Mouse (Mus musculus): ENCODE measurements around the gene Ddx27. TPM values are rescaled to one million over a fixed set of nuclear protein-coding genes. Genes with fewer than 3 reads are reported as not detected.
A peak's percentile ranks its signal among the peaks of the same experiment; 100 is the strongest.
"Not testable (repeated sequence)": the region's sequence is repeated elsewhere in the genome, so short reads cannot be mapped to it uniquely, and the experiment has no call there.

Ddx27 gene
- polyA plus RNA-seq, 1 experiment from 2014 or later: 23.2 TPM

DNA sequence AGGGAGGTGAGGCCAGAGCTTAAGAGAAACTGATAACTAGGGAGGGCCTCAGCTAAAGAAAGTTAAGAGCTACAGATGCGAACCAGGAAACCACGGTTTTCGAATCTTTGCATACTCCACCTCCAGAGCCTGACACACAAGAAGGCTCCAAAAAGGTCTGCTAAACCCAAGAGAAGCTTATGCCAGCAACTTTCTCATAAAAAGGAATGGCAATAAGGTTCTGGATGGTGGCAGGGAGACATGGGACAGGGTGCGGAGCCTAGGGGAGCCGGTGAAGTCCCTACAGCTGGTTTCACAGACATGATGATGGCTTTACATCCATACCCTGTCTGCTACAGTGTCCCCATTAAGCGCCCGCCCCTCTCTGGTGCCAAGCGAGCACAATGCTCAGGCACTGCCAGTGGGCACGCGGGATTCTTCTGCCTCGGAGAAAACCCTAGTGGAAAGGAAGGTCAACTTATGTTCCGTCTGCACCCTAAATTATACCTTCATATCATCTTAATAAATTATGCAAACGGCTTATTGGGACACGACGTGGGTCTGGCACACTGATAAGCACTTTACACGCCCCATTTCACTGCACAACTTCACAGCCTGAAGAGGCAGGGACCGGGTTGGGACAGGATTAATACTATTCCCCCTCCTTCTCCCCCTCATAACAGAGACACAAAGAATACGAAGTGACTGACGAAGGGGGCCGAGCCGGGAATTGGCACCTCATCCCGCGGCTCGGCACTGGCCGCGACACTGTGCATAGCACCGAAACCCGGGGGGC, 19.8 kb upstream of the Ddx27 start:
- Histone ChIP-seq H3K27ac (ENCODE audit: low read depth, low read length) (peak overlapping the region; percentile 97), H3K4me2 (ENCODE audit: low read length) (peak overlapping the region; percentile 89), H3K4me1 (ENCODE audit: control insufficient read depth, insufficient read depth, low read length) (peaks cover 13% of the 10 kb centered on the region), H3K27me3 (replicated peaks; ENCODE audit: control insufficient read depth, insufficient read depth, low read length) (no peaks in the 10 kb centered on the region), H3K36me3 (ENCODE audit: control insufficient read depth, insufficient read depth, low read length) (no peaks in the 10 kb centered on the region), H3K9ac (ENCODE audit: low read length) (peak overlapping the region; percentile 96), H3K9me3 (replicated peaks; ENCODE audit: control insufficient read depth, low read length) (no peaks in the 10 kb centered on the region), H3K4me3 (ENCODE audit: low read depth, low read length) (peak overlapping the region; percentile 100)
- WGBS: 9% methylated on average over 28 of the region's 28 CpGs
- ATAC-seq (peak; percentile 12; the same call in 1 of the 2 replicates), DNase-seq (ENCODE audit: low spot score) (peak; percentile 57)

DNA sequence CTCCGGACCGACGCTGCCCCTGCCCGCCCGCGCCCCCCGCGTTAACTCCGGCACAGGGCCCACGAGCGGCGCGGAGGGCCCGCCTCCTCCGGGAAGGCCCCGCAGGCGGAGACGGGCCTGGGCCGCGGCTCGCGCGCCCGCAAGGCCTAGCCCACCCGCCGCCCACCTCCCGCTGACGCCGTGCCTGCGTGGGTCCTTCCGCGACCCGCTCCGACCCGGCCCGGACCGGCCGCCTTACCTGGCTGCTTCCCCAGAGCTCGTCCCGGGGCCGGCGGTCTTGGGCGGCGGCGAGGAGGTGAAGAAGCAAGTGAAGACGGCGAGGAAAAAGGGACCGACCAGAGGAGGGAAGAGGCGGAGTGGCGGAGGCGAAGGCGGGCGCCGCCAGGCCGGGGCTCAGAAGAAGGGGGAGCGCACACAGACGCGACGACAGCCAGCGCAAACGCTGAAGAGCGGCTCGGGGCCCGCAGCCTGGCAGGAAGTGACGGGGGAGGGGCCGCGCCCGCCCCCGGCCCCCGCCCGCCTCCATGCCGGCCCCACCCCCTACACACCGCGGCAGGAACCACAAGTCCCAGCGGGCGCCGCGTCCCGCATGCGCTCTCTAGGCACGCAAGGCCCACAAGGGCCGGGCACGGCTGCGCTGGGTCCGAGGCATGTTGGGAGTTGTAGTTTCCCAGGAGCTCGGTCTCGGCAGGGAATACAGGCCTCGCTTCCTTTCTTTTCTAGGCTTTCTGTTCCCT, 19.0 kb upstream of the Ddx27 start, which contains the start of gene Stau1:
Gene Stau1, minus strand, starts transcription at position 504 of the 737 bp plus-strand sequence.
- Histone ChIP-seq H3K9ac (ENCODE audit: low read length) (peak within 1 kb of the TSS; percentile 96), H3K4me3 (ENCODE audit: low read depth, low read length) (peak within 1 kb of the TSS; percentile 100), H3K36me3 (ENCODE audit: control insufficient read depth, insufficient read depth, low read length) (no peaks in the 10 kb centered on the region), H3K9me3 (replicated peaks; ENCODE audit: control insufficient read depth, low read length) (no peaks in the 10 kb centered on the region), H3K27ac (ENCODE audit: low read depth, low read length) (peak within 1 kb of the TSS; percentile 97), H3K4me1 (ENCODE audit: control insufficient read depth, insufficient read depth, low read length) (peaks cover 13% of the 10 kb centered on the region), H3K27me3 (replicated peaks; ENCODE audit: control insufficient read depth, insufficient read depth, low read length) (no peaks in the 10 kb centered on the region), H3K4me2 (ENCODE audit: low read length) (peak within 1 kb of the TSS; percentile 89)
- ATAC-seq (peak; percentile 100), DNase-seq (ENCODE audit: low spot score) (peak; percentile 99)
- WGBS: 1% methylated on average over 67 of the region's 88 CpGs

DNA sequence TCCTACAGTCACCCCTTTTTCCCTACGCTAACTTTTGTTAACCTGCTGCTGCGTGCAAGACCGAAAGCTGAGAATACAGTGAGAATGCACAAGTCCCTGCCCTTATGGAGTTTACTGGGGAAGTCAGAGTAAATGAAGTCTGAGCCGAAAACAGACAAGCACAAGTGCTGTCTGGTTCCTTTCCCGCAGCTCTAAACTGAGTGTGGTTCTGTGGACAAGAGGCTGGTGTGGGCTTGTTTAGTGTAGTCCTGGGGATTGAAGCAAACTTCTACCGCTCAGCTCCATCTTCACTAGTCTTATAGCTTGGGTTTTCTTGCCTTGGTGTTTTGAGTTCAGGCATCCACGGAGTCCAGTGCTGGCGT, 18.5 kb upstream of the Ddx27 start:
- Histone ChIP-seq H3K27ac (ENCODE audit: low read depth, low read length) (peak overlapping the region; percentile 40; the same call in 1 of the 2 replicates), H3K4me1 (ENCODE audit: control insufficient read depth, insufficient read depth, low read length) (peaks cover 13% of the 10 kb centered on the region), H3K9me3 (replicated peaks; ENCODE audit: control insufficient read depth, low read length) (no peaks in the 10 kb centered on the region), H3K36me3 (ENCODE audit: control insufficient read depth, insufficient read depth, low read length) (no peaks in the 10 kb centered on the region), H3K4me2 (ENCODE audit: low read length) (peak overlapping the region; percentile 48), H3K9ac (ENCODE audit: low read length) (peak overlapping the region; percentile 96), H3K4me3 (ENCODE audit: low read depth, low read length) (peak overlapping the region; percentile 100), H3K27me3 (replicated peaks; ENCODE audit: control insufficient read depth, insufficient read depth, low read length) (no peaks in the 10 kb centered on the region)
- 46% methylated on average over 8 of the region's 8 CpGs for WGBS
- DNase-seq (ENCODE audit: low spot score) (no peak), ATAC-seq (peak; percentile 30)

DNA sequence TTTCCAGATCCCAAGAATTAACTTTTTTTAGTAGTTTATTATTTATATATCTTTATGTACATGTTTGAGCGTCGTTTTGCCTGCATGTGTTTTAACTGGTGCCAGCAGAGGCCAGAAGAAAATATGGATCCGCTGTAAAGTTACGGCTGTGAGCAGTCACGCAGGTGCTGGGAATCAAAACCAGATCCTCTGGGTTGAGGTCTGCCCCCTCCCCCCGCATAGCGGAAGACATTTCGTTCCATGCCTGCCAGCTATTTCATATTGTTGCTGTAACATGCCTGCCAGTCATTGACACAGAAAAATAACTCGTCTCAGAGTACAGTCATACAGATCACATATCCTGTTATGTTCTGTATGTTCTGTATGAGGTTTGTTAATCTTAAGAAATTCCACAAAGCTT, 13.5 kb upstream of the Ddx27 start:
- Histone ChIP-seq H3K4me1 (ENCODE audit: control insufficient read depth, insufficient read depth, low read length) (no peaks in the 10 kb centered on the region), H3K27me3 (replicated peaks; ENCODE audit: control insufficient read depth, insufficient read depth, low read length) (no peaks in the 10 kb centered on the region), H3K4me2 (ENCODE audit: low read length) (no peak overlapping the region), H3K9me3 (replicated peaks; ENCODE audit: control insufficient read depth, low read length) (no peaks in the 10 kb centered on the region), H3K36me3 (ENCODE audit: control insufficient read depth, insufficient read depth, low read length) (no peaks in the 10 kb centered on the region), H3K27ac (ENCODE audit: low read depth, low read length) (no peak overlapping the region), H3K9ac (ENCODE audit: low read length) (no peak overlapping the region), H3K4me3 (ENCODE audit: low read depth, low read length) (no peak overlapping the region)
- ATAC-seq: no peak
- WGBS: 85% methylated on average over 9 of the region's 9 CpGs
- no peak for DNase-seq (ENCODE audit: low spot score)

DNA sequence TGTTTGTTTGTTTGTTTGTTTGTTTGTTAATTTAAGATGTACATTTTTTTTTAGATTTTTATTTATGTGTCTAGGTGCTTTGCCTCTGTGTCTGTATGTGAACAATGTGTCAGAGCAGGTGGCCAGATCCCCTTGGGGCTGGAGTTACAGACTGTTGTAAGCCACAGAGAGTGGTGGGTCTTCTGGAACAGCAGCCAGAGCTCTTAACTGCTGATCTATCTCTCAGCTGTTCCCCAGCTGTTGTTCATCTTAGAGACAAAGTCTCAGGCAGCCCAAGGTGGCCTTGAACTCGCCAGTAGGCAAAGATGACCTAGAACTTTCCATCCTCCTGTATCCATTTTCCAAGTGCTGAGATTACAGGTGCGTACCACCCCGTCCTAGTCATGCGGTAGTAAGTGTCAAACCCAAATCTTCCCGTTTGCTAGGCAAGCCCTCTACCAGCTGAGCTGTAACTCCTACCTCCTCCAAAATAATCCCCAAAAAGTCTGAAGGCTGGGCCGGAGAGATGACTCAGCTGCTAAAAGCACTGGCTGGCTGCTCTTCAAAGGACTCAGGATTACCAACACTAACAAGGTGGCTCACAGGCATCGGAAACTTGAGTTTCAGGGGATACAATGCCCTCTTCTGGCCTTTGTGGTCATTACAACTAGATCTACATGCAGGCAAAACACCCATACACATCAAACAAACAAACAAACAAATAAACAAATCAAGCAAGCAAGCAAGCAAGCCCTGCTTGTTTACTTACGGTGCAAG, 10.7 kb upstream of the Ddx27 start:
- Histone ChIP-seq H3K9ac (ENCODE audit: low read length) (no peak overlapping the region), H3K4me3 (ENCODE audit: low read depth, low read length) (no peak overlapping the region), H3K4me1 (ENCODE audit: control insufficient read depth, insufficient read depth, low read length) (no peaks in the 10 kb centered on the region), H3K27ac (ENCODE audit: low read depth, low read length) (no peak overlapping the region), H3K36me3 (ENCODE audit: control insufficient read depth, insufficient read depth, low read length) (no peaks in the 10 kb centered on the region), H3K9me3 (replicated peaks; ENCODE audit: control insufficient read depth, low read length) (no peaks in the 10 kb centered on the region), H3K4me2 (ENCODE audit: low read length) (no peak overlapping the region), H3K27me3 (replicated peaks; ENCODE audit: control insufficient read depth, insufficient read depth, low read length) (no peaks in the 10 kb centered on the region)
- peak; percentile 84 for DNase-seq (ENCODE audit: low spot score)
- 41% methylated on average over 8 of the region's 8 CpGs for WGBS
- ATAC-seq: no peak

DNA sequence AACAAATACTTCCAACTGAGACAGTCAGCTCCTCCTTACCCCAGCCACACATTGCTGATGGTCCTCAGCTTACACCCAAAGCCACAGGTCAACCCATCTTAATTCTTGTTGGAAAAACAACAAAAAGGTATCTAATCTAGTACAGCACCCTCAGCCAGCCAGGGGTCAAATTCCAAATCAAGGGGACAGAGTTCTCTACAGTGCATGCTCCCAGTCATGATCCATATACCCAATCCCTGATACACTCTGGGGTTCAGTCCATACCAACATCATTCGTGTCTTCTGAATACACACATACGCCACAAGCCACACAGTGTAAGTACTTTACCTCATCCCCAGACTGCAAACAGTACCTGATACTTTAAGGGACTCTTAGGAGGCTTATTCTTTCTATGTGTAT, 8.6 kb upstream of the Ddx27 start:
- Histone ChIP-seq H3K36me3 (ENCODE audit: control insufficient read depth, insufficient read depth, low read length) (no peaks in the 10 kb centered on the region), H3K4me1 (ENCODE audit: control insufficient read depth, insufficient read depth, low read length) (no peaks in the 10 kb centered on the region), H3K4me2 (ENCODE audit: low read length) (no peak overlapping the region), H3K9ac (ENCODE audit: low read length) (no peak overlapping the region), H3K27ac (ENCODE audit: low read depth, low read length) (no peak overlapping the region), H3K4me3 (ENCODE audit: low read depth, low read length) (no peak overlapping the region), H3K9me3 (replicated peaks; ENCODE audit: control insufficient read depth, low read length) (no peaks in the 10 kb centered on the region), H3K27me3 (replicated peaks; ENCODE audit: control insufficient read depth, insufficient read depth, low read length) (no peaks in the 10 kb centered on the region)
- WGBS: 92% methylated on average over 2 of the region's 2 CpGs
- DNase-seq (ENCODE audit: low spot score): no peak
- ATAC-seq: no peak

DNA sequence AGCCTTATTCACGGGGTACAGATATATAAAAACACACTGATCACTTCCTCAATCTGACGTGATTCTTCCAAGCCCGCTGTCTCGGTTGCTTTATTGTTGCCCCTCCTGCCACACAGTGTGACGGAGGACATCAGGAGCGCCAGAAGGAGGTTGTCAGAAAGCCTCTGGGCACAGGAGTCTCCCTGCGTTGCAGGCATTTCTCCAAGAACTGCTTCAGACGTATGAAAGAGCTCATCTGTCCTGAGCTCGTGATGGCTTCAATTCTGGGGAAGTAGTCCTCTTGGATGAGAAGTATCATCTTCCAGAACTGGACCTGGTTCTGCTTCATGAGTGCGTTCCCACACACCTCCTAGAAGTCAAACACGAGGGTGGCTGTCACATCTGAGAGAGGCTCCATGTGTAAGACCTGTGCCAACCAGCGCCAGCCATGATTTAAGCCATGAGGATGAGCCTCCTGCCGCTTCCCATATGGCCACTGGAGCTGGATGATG, 7.9 kb upstream of the Ddx27 start:
- H3K4me1 ChIP-seq (ENCODE audit: control insufficient read depth, insufficient read depth, low read length): no peaks in the 10 kb centered on the region
- no peak overlapping the region for H3K4me3 ChIP-seq (ENCODE audit: low read depth, low read length)
- no peak overlapping the region for H3K27ac ChIP-seq (ENCODE audit: low read depth, low read length)
- no peak for DNase-seq (ENCODE audit: low spot score)
- no peak overlapping the region for H3K4me2 ChIP-seq (ENCODE audit: low read length)
- no peaks in the 10 kb centered on the region for H3K36me3 ChIP-seq (ENCODE audit: control insufficient read depth, insufficient read depth, low read length)
- H3K9ac ChIP-seq (ENCODE audit: low read length): no peak overlapping the region
- H3K27me3 ChIP-seq (replicated peaks; ENCODE audit: control insufficient read depth, insufficient read depth, low read length): no peaks in the 10 kb centered on the region
- ATAC-seq: no peak
- no peaks in the 10 kb centered on the region for H3K9me3 ChIP-seq (replicated peaks; ENCODE audit: control insufficient read depth, low read length)
- WGBS: 75% methylated on average over 13 of the region's 13 CpGs

DNA sequence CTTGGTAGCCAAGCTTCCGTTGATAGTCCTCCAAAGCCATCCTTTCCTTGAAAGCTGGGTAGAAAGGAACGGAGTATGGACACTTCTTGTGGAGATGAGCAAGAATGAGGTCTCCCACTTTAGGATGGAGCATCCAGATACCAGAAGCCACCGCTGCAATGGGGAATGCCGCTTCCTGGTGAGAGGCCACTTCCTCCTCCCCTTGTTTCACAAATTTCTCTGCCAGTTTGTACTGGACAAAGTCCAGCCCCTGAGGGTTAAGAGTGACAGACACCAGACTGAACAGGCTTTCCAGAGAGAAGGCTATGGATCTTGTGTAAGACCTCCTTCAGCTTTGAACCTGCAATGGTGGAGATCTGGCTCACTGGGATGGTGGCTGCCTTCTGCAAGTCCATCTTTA, 7.4 kb upstream of the Ddx27 start:
- not testable (repeated sequence) for H3K9me3 ChIP-seq (replicated peaks; ENCODE audit: control insufficient read depth, low read length); H3K27me3 ChIP-seq (replicated peaks; ENCODE audit: control insufficient read depth, insufficient read depth, low read length); H3K4me3 ChIP-seq (ENCODE audit: low read depth, low read length); H3K36me3 ChIP-seq (ENCODE audit: control insufficient read depth, insufficient read depth, low read length); DNase-seq (ENCODE audit: low spot score); H3K4me2 ChIP-seq (ENCODE audit: low read length); ATAC-seq; H3K4me1 ChIP-seq (ENCODE audit: control insufficient read depth, insufficient read depth, low read length); H3K9ac ChIP-seq (ENCODE audit: low read length); H3K27ac ChIP-seq (ENCODE audit: low read depth, low read length)
- WGBS: 85% methylated on average over 4 of the region's 4 CpGs
